Mouse (Mus musculus): ENCODE results near the gene Rgs16. TPM values are rescaled to one million over a fixed set of nuclear protein-coding genes. Genes with fewer than 3 reads are reported as not detected.

Gene Rgs16
- total and polyA plus RNA-seq, 3 experiments, result not detected

DNA sequence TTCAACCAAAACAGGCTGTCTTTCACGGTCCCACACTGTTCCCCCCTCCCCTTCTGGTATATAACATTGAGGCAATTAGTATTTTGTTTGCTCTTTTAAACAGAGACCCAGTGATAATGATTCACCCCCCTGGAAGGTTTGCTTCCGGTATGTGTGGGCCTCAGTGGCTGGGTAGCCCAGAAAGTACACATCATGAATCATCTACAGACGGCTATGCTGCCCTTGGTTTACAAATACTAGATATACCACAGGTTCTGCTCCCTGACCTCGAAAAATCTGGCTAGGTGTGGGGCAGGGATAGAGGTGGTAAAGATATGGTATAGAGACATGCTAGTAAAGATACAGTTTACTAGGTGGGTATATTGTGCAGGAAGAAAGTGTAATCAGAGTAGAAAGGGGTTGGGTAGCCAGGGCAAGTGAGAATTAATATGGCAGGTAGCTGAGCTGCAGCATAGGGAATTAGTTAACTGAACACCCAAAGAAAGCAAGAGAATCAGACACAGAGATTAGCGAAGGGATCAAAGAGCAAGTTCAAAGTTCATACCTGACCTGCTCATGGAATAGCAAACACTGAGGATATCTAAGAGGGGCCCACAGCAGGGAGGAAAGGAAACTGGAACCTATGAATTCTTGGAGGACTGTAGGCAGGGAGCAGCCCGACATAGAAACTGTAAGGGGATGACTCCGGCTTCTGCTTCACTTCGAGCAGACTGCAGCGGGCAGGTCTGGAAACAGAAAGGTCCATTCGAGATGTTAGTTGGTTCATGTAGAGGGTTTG lies 30.0 kb downstream of the Rgs16 start (continued):
- TF ChIP-seq ELF1 (IDR thresholded peaks at IDR 0.05; ENCODE audit: low read depth, low read length), result no peak
- no peak for TF ChIP-seq SIN3A (IDR thresholded peaks at IDR 0.05; ENCODE audit: low read length)
- no peak for TF ChIP-seq HCFC1 (IDR thresholded peaks at IDR 0.05; ENCODE audit: low read depth, low read length)
- no peak for TF ChIP-seq RCOR1 (IDR thresholded peaks at IDR 0.05; ENCODE audit: low read depth, low read length)

DNA sequence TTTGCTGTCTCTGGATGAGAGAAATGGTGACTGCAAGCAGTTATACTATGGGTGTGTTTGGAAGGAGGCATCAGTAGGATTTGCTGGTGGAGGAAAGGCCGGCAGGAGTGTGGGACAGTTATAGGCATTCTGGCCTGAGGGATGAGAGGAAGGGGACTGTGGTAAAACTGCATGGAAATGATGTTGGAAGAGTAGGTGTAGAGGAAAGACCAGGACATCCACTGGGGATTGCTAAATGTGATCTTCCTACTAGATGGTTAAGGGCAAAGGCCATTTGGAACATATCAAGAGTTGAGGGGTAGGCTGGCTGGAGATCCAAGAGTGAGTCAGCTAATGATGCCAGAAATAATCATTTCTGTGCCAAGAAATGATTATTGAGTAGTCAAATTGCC lies 30.6 kb downstream of the Rgs16 start:
- H3K36me3 ChIP-seq (ENCODE audit: control insufficient read depth in 1 of 2, insufficient read depth in 2 of 2, low read length in 2 of 2), result no peaks in the 10 kb centered on the region
- H3K9ac ChIP-seq (ENCODE audit: control insufficient read depth, low read depth, low read length, poor library complexity, severe bottlenecking), result no peak overlapping the region
- no peak for DNase-seq (ENCODE audit: low read depth, low spot score)
- no peak overlapping the region for H3K27ac ChIP-seq (ENCODE audit: control insufficient read depth, low read depth, low read length)
- no peaks in the 10 kb centered on the region for H3K4me1 ChIP-seq (ENCODE audit: control insufficient read depth in 1 of 2, insufficient read depth in 2 of 2, low read length in 2 of 2)
- H3K79me2 ChIP-seq (ENCODE audit: control insufficient read depth, insufficient read depth, low read length, poor library complexity), result no peaks in the 10 kb centered on the region
- no peaks in the 10 kb centered on the region; a peak in 1 of 4 replicates for H3K27me3 ChIP-seq (ENCODE audit: control insufficient read depth in 1 of 2, insufficient read depth in 2 of 2, low read length in 2 of 2)
- TF ChIP-seq POLR2A (IDR thresholded peaks at IDR 0.05; ENCODE audit: control insufficient read depth in 1 of 2, insufficient read depth in 1 of 2, low read depth in 1 of 2, low read length in 2 of 2, poor library complexity in 1 of 2), result no peak
- TF ChIP-seq NELFE (IDR thresholded peaks at IDR 0.05; ENCODE audit: low read depth, low read length), result no peak
- TF ChIP-seq NRF1 (IDR thresholded peaks at IDR 0.05; ENCODE audit: insufficient read depth, low read depth, low read length, poor library complexity, severe bottlenecking), result no peak
- TF ChIP-seq USF2 (IDR thresholded peaks at IDR 0.05; ENCODE audit: borderline replicate concordance in 1 of 2, insufficient read depth in 1 of 2, low read depth in 1 of 2, low read length in 2 of 2), result no peak
- TF ChIP-seq MAX (IDR thresholded peaks at IDR 0.05; ENCODE audit: low read length), result no peak
- no peak for TF ChIP-seq ELF1 (IDR thresholded peaks at IDR 0.05; ENCODE audit: low read depth, low read length)
- no peak for TF ChIP-seq TBP (IDR thresholded peaks at IDR 0.05; ENCODE audit: low read depth, low read length)
- no peak for TF ChIP-seq RCOR1 (IDR thresholded peaks at IDR 0.05; ENCODE audit: low read depth, low read length)
- no peak for TF ChIP-seq POLR2AphosphoS5 (IDR thresholded peaks at IDR 0.05; ENCODE audit: borderline replicate concordance, low read depth, low read length)
- TF ChIP-seq TCF12 (IDR thresholded peaks at IDR 0.05; ENCODE audit: low read depth, low read length), result no peak
- TF ChIP-seq ZNF384 (IDR thresholded peaks at IDR 0.05; ENCODE audit: low read depth, low read length), result no peak
- no peak for TF ChIP-seq BHLHE40 (IDR thresholded peaks at IDR 0.05; ENCODE audit: borderline replicate concordance, low read depth, low read length)
- H3K9me3 ChIP-seq (replicated peaks; ENCODE audit: insufficient read depth, low read length), result no peaks in the 10 kb centered on the region
- H3K4me3 ChIP-seq (ENCODE audit: control insufficient read depth in 1 of 2, insufficient read depth in 1 of 2, low read depth in 2 of 2, low read length in 2 of 2), result no peak overlapping the region

DNA sequence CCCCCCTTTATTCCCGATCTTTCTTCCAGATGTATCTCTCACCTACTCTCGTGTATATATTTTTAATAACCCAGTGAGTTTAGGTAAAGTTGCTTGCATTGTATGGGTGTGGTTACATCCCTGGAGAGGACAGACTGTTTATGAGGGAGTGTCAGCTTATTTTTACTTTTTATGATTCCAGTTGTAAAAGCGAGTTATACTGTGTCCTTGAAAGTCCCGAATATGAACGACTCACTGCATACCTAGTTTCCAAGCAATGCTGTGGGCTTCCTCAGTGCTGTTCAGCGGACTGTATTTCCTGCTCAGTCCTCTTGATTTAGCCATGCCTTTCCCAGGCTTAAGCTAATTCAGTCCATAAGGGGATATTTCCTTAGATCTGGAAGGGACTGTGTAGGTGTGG lies 35.0 kb downstream of the Rgs16 start:
- no peaks in the 10 kb centered on the region for H3K9me3 ChIP-seq (replicated peaks; ENCODE audit: insufficient read depth, low read length)
- no peaks in the 10 kb centered on the region; a peak in 1 of 4 replicates for H3K27me3 ChIP-seq (ENCODE audit: control insufficient read depth in 1 of 2, insufficient read depth in 2 of 2, low read length in 2 of 2)
- no peak for DNase-seq (ENCODE audit: low read depth, low spot score)
- no peaks in the 10 kb centered on the region for H3K4me1 ChIP-seq (ENCODE audit: control insufficient read depth in 1 of 2, insufficient read depth in 2 of 2, low read length in 2 of 2)
- no peak overlapping the region for H3K27ac ChIP-seq (ENCODE audit: control insufficient read depth, low read depth, low read length)
- no peaks in the 10 kb centered on the region for H3K79me2 ChIP-seq (ENCODE audit: control insufficient read depth, insufficient read depth, low read length, poor library complexity)
- no peak overlapping the region for H3K4me3 ChIP-seq (ENCODE audit: control insufficient read depth in 1 of 2, insufficient read depth in 1 of 2, low read depth in 2 of 2, low read length in 2 of 2)
- no peaks in the 10 kb centered on the region for H3K36me3 ChIP-seq (ENCODE audit: control insufficient read depth in 1 of 2, insufficient read depth in 2 of 2, low read length in 2 of 2)
- TF ChIP-seq JUND (IDR thresholded peaks at IDR 0.05; ENCODE audit: low read depth, low read length), result no peak
- H3K9ac ChIP-seq (ENCODE audit: control insufficient read depth, low read depth, low read length, poor library complexity, severe bottlenecking), result no peak overlapping the region
